18 mouse cellular contexts compared by ENCODE assay signal in the genomic region with DNA sequence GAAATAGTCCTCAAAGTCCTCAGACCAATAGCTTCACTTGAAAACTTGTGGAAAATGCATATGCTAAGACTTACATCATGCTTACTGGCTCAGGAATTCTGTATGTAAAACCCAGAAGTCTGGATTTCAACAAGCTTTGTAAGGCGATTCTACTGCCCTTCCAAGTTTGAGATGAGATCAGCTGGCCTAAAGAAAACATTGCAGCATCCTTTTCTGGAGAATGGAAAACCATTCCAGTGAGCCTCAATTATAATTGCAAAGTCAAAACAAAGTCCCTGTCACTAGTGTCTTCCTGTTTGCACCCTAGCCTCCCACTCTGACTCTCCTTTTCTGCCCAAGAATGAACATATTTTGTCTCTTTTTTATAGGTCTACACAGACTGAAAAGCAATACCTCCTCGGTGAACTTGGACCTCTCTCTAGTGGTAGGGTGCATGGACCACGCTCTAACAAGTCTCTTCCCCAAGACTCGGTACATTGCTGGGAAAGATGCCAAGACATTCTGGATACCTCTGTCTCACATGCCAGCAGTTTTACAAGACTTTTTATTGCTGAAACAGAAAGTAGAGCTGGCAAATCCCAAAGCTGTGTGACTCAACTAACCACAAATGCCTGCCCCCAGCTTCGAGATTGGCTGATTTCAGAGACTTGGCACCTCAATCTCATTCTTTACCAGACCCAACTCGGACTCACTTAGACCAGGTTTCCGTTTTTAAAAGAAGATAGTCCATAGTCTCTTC. TPM values are rescaled to one million over a fixed set of nuclear protein-coding genes. Genes with fewer than 3 reads are reported as not detected.
DNase-seq lines count a peak whose midpoint lies in the region; ATAC-seq and TF ChIP-seq lines count a peak whose summit lies in the region.
"Had no signal": no experiment of that assay in that cellular context is flagged by ENCODE, and none has a peak within 500 bp of the region (broad histone marks: within the 10 kb centered on the region; RNA-seq: fewer than 3 reads in every experiment).

No protein-coding gene starts in this region.

- no peak overlapping the region for H3K27ac ChIP-seq in forebrain, embryonic 14.5 days (ENCODE audit: low read depth, low read length)
- no peak overlapping the region for H3K27ac ChIP-seq in forebrain, embryonic 10.5 days
- no peak overlapping the region for H3K27ac ChIP-seq in liver, adult 2 months (replicated peaks; ENCODE audit: insufficient read depth, low read depth, low read length)
- no peak overlapping the region for H3K27ac ChIP-seq in liver, postnatal 0 days (ENCODE audit: low read depth)
- H3K27ac ChIP-seq in limb, embryonic 14.5 days (replicated peaks; ENCODE audit: low read depth, low read length): no peak overlapping the region
- H3K27ac ChIP-seq: forebrain, embryonic 13.5 days; limb, embryonic 12.5 days had no signal

- H3K4me3 ChIP-seq in forebrain, embryonic 14.5 days (ENCODE audit: low read depth, low read length): no peak overlapping the region
- no peak overlapping the region for H3K4me3 ChIP-seq in forebrain, embryonic 10.5 days
- H3K4me3 ChIP-seq in liver, adult 2 months (ENCODE audit: insufficient read depth, low read depth, low read length): no peak overlapping the region
- H3K4me3 ChIP-seq in liver, postnatal 0 days (ENCODE audit: low read depth, low read length): no peak overlapping the region
- H3K4me3 ChIP-seq in limb, embryonic 14.5 days (replicated peaks; ENCODE audit: low read length): no peak overlapping the region
- H3K4me3 ChIP-seq: forebrain, embryonic 13.5 days; limb, embryonic 12.5 days had no signal

- H3K27me3 ChIP-seq in forebrain, embryonic 14.5 days (replicated peaks; ENCODE audit: control insufficient read depth, insufficient read depth, low read length): no peaks in the 10 kb centered on the region
- no peaks in the 10 kb centered on the region for H3K27me3 ChIP-seq in forebrain, embryonic 10.5 days (ENCODE audit: poor library complexity, severe bottlenecking)
- no peaks in the 10 kb centered on the region for H3K27me3 ChIP-seq in liver, adult 2 months (ENCODE audit: control insufficient read depth, insufficient read depth, low read length)
- H3K27me3 ChIP-seq in liver, postnatal 0 days (ENCODE audit: insufficient read depth, low read length): no peaks in the 10 kb centered on the region
- H3K27me3 ChIP-seq in limb, embryonic 14.5 days (ENCODE audit: control insufficient read depth, insufficient read depth, low read length): no peaks in the 10 kb centered on the region
- H3K27me3 ChIP-seq: forebrain, embryonic 13.5 days; limb, embryonic 12.5 days had no signal

- 74% methylated on average over 7 of the region's 7 CpGs for WGBS in forebrain, embryonic 14.5 days
- WGBS in forebrain, embryonic 10.5 days: 89% methylated on average over 7 of the region's 7 CpGs
- 58% methylated on average over 7 of the region's 7 CpGs for WGBS in liver, adult 2 months
- 66% methylated on average over 7 of the region's 7 CpGs for WGBS in liver, postnatal 0 days (ENCODE audit: insufficient replicate concordance)
- 36% methylated on average over 7 of the region's 7 CpGs for WGBS in limb, embryonic 14.5 days

- H3K4me2 ChIP-seq in forebrain, embryonic 14.5 days (ENCODE audit: low read length): no peak overlapping the region
- no peak overlapping the region for H3K4me2 ChIP-seq in liver, postnatal 0 days (ENCODE audit: low read depth, low read length)
- H3K4me2 ChIP-seq in limb, embryonic 14.5 days (replicated peaks; ENCODE audit: low read depth, low read length, severe bottlenecking): no peak overlapping the region
- H3K4me2 ChIP-seq: forebrain, embryonic 13.5 days; limb, embryonic 12.5 days had no signal

- no peaks in the 10 kb centered on the region for H3K4me1 ChIP-seq in forebrain, embryonic 14.5 days (ENCODE audit: control insufficient read depth, insufficient read depth, low read length)
- no peaks in the 10 kb centered on the region for H3K4me1 ChIP-seq in forebrain, embryonic 10.5 days
- peaks cover 19% of the 10 kb centered on the region for H3K4me1 ChIP-seq in liver, adult 2 months (ENCODE audit: control insufficient read depth, insufficient read depth, low read length)
- 0 out of 2 replicates have a peak, but pooled peaks cover 4% of the 10 kb centered on the region for H3K4me1 ChIP-seq in liver, postnatal 0 days (ENCODE audit: insufficient read depth)
- 0 out of 2 replicates have a peak, but pooled peaks cover 9% of the 10 kb centered on the region for H3K4me1 ChIP-seq in limb, embryonic 14.5 days (ENCODE audit: control insufficient read depth, insufficient read depth, low read length)
- H3K4me1 ChIP-seq: forebrain, embryonic 13.5 days had no signal

- TF ChIP-seq EP300 in liver, postnatal 0 days (IDR thresholded peaks at IDR 0.05; ENCODE audit: low read depth): no peak

- TF ChIP-seq POLR2A in liver, adult 2 months (IDR thresholded peaks at IDR 0.05; ENCODE audit: extremely low read depth, insufficient read depth, low read length): no peak
- no peak for TF ChIP-seq POLR2A in limb, embryonic 14.5 days (IDR thresholded peaks at IDR 0.05; ENCODE audit: borderline replicate concordance, extremely low read depth, insufficient read depth, insufficient read length)

- DNase-seq in forebrain, embryonic 14.5 days (ENCODE audit: low spot score): peak; percentile 24
- DNase-seq in forebrain, embryonic 10.5 days (ENCODE audit: extremely low spot score, low spot score): no peak
- peak; percentile 61 for DNase-seq in liver, adult 2 months (ENCODE audit: extremely low read depth, low read depth, low spot score)
- no peak for DNase-seq in liver, postnatal 0 days
- peak; percentile 95 for DNase-seq in Muller cell, postnatal 12 days (ENCODE audit: inconsistent ontology term)
- DNase-seq in limb, embryonic 14.5 days (ENCODE audit: low spot score): peak; percentile 76
- no peak for DNase-seq in layer of hippocampus, postnatal 36 days
- DNase-seq: cerebellum, adult 9-10 months; heart, adult 18-20 months; heart, postnatal 36 days; layer of hippocampus, adult 9-11 months; right cerebral cortex, postnatal 25 days had no signal

- ATAC-seq in forebrain, embryonic 14.5 days: no peak
- ATAC-seq in liver, postnatal 0 days: no peak
- peak; percentile 81 for ATAC-seq in limb, embryonic 14.5 days (ENCODE audit: low FRiP score, low read depth)
- no peak for ATAC-seq in megakaryocyte-erythroid progenitor cell, adult 5-6 weeks (replicated peaks; ENCODE audit: low FRiP score, low TSS enrichment, poor library complexity, severe bottlenecking)
- ATAC-seq: CD4-positive, CD25-positive, alpha-beta regulatory T cell, adult 4 months; forebrain, embryonic 13.5 days; inflammation-experienced regulatory T-cells, adult 6 months had no signal

- no peak for TF ChIP-seq CTCF in liver, adult 2 months (IDR thresholded peaks at IDR 0.05; ENCODE audit: low read depth, low read length)
- TF ChIP-seq CTCF in liver, postnatal 0 days (IDR thresholded peaks at IDR 0.05; ENCODE audit: low read depth): no peak

- no peak overlapping the region for H3K9ac ChIP-seq in forebrain, embryonic 14.5 days (ENCODE audit: low read length)
- no peak overlapping the region for H3K9ac ChIP-seq in liver, adult 2 months (ENCODE audit: low read depth, low read length)
- no peak overlapping the region for H3K9ac ChIP-seq in liver, postnatal 0 days (replicated peaks)
- no peak overlapping the region for H3K9ac ChIP-seq in limb, embryonic 14.5 days (ENCODE audit: low read depth, low read length, severe bottlenecking)
- H3K9ac ChIP-seq: forebrain, embryonic 13.5 days; limb, embryonic 12.5 days had no signal

- H3K36me3 ChIP-seq in forebrain, embryonic 14.5 days (ENCODE audit: control insufficient read depth, insufficient read depth, low read length): no peaks in the 10 kb centered on the region
- H3K36me3 ChIP-seq in forebrain, embryonic 10.5 days (replicated peaks): no peaks in the 10 kb centered on the region
- H3K36me3 ChIP-seq in liver, adult 2 months (ENCODE audit: control insufficient read depth, insufficient read depth, low read length): no peaks in the 10 kb centered on the region
- no peaks in the 10 kb centered on the region for H3K36me3 ChIP-seq in liver, postnatal 0 days (replicated peaks; ENCODE audit: insufficient read depth, low read length)
- H3K36me3 ChIP-seq in limb, embryonic 14.5 days (ENCODE audit: control insufficient read depth, insufficient read depth, low read length): no peaks in the 10 kb centered on the region
- H3K36me3 ChIP-seq: limb, embryonic 12.5 days had no signal

- H3K79me2 ChIP-seq in liver, adult 2 months (ENCODE audit: control insufficient read depth, insufficient read depth, low read length): no peaks in the 10 kb centered on the region; the same call in 1 of the 2 replicates

- no peaks in the 10 kb centered on the region for H3K9me3 ChIP-seq in forebrain, embryonic 14.5 days (replicated peaks; ENCODE audit: control insufficient read depth, low read length)
- no peaks in the 10 kb centered on the region for H3K9me3 ChIP-seq in forebrain, embryonic 10.5 days
- H3K9me3 ChIP-seq in liver, postnatal 0 days (ENCODE audit: low read length): no peaks in the 10 kb centered on the region
- H3K9me3 ChIP-seq in limb, embryonic 14.5 days (ENCODE audit: control insufficient read depth, low read length): no peaks in the 10 kb centered on the region
- H3K9me3 ChIP-seq: forebrain, embryonic 13.5 days; limb, embryonic 12.5 days had no signal

RNA-seq across cellular contexts. Expression of a gene that starts 20.8 kb away (rescaled TPM):
- not detected in 2 replicates for polyA plus RNA-seq in forebrain, embryonic 14.5 days (2014; fragmentation: Nextera tagmentation; extraction: Ambion mirVana)
- not detected in 2 replicates for polyA plus RNA-seq in forebrain, embryonic 10.5 days (2016; fragmentation: Nextera tagmentation; extraction: Ambion mirVana)
- 0.65 and 1.3 TPM in 2 replicates for total RNA-seq in liver, adult 2 months (2014; rRNA removed)
- 0.98 and 1.5 TPM in 2 replicates for polyA plus RNA-seq in liver, adult 2 months (2012; rRNA removed)
- 0.24 and 0.27 TPM in 2 replicates for polyA plus RNA-seq in liver, postnatal 0 days (2015; fragmentation: Nextera tagmentation; extraction: Ambion mirVana)
- 0.09 and 0.10 TPM in 2 replicates for polyA plus RNA-seq in limb, embryonic 14.5 days (2012; rRNA removed)
- 0.10 TPM in 1 of 2 replicates, not detected in the other for polyA plus RNA-seq in limb, embryonic 14.5 days (2014; fragmentation: Nextera tagmentation; extraction: Ambion mirVana)
- total RNA-seq in megakaryocyte-erythroid progenitor cell, adult 5-6 weeks (2014; fragmentation: Nextera tagmentation): 0.37 TPM in 1 of 2 replicates, not detected in the other
- total RNA-seq in megakaryocyte-erythroid progenitor cell, adult 5-6 weeks (2017): 0.23 and 0.33 TPM in 2 replicates
- total RNA-seq in layer of hippocampus, postnatal 36 days (2021): not detected
- total RNA-seq: midbrain, postnatal 0 days had no signal
- polyA plus RNA-seq: CD4-positive, CD25-positive, alpha-beta regulatory T cell, adult 4 months; forebrain, embryonic 13.5 days; inflammation-experienced regulatory T-cells, adult 6 months; limb, embryonic 12.5 days; midbrain, postnatal 0 days had no signal

RNA-seq across cellular contexts. Expression of a gene that starts 58.6 kb away (rescaled TPM):
- polyA plus RNA-seq in forebrain, embryonic 14.5 days (2014; fragmentation: Nextera tagmentation; extraction: Ambion mirVana): 0.04 TPM in 1 of 2 replicates, not detected in the other
- polyA plus RNA-seq in forebrain, embryonic 10.5 days (2016; fragmentation: Nextera tagmentation; extraction: Ambion mirVana): not detected in 2 replicates
- 597 and 649 TPM in 2 replicates for total RNA-seq in liver, adult 2 months (2014; rRNA removed)
- 209 and 226 TPM in 2 replicates for polyA plus RNA-seq in liver, adult 2 months (2012; rRNA removed)
- polyA plus RNA-seq in liver, postnatal 0 days (2015; fragmentation: Nextera tagmentation; extraction: Ambion mirVana): 74.4 and 74.8 TPM in 2 replicates
- 0.01 TPM in 1 of 2 replicates, not detected in the other for polyA plus RNA-seq in limb, embryonic 14.5 days (2012; rRNA removed)
- not detected in 2 replicates for polyA plus RNA-seq in limb, embryonic 14.5 days (2014; fragmentation: Nextera tagmentation; extraction: Ambion mirVana)
- total RNA-seq in megakaryocyte-erythroid progenitor cell, adult 5-6 weeks (2014; fragmentation: Nextera tagmentation): not detected in 2 replicates
- not detected in 2 replicates for total RNA-seq in megakaryocyte-erythroid progenitor cell, adult 5-6 weeks (2017)
- total RNA-seq in layer of hippocampus, postnatal 36 days (2021): not detected
- total RNA-seq: heart, adult 18-20 months; heart, postnatal 36 days had no signal
- polyA plus RNA-seq: forebrain, embryonic 13.5 days; inflammation-experienced regulatory T-cells, adult 6 months; limb, embryonic 12.5 days; midbrain, postnatal 0 days had no signal

Comparison
In these comparisons a context has a peak if more than half of its experiments do, and no peak if none do; other contexts are left out.
1. DNase-seq: peak in forebrain, embryonic 14.5 days (single experiment), liver, adult 2 months (single experiment), Muller cell, postnatal 12 days (single experiment) and limb, embryonic 14.5 days (single experiment); none in forebrain, embryonic 10.5 days (single experiment), liver, postnatal 0 days (single experiment) and layer of hippocampus, postnatal 36 days (0 of 2).
2. RNA of a gene that starts 58.6 kb away (polyA plus RNA-seq): 209 to 226 TPM in liver, adult 2 months and 74.4 to 74.8 TPM in liver, postnatal 0 days; 0.04 TPM in forebrain, embryonic 14.5 days, 0.01 TPM in limb, embryonic 14.5 days and not detected in forebrain, embryonic 10.5 days; every median in the first group is over 10 times any median in the second.